Mouse (Mus musculus) kidney, adult 11 months (tissue): ENCODE results near the gene Hnrnpdl.

Experiments
- DNase-seq: peaks from one replicate; pipeline ENCODE4 v3.0.0; 2022

Gene Hnrnpdl

GRCm38 (mm10) chr5:100039602-100040142 lies at the start of gene Hnrnpdl, which contains the start of gene Enoph1:
Gene Hnrnpdl, minus strand, starts transcription at chr5:100039664.
Gene Enoph1, plus strand, starts transcription at chr5:100039985.
- peak; percentile 93 for DNase-seq

GRCm38 (mm10) chr5:100085097-100085496 lies 45.6 kb upstream of the Hnrnpdl start:
- DNase-seq, result no peak

GRCm38 (mm10) chr5:100083953-100084562 lies 44.6 kb upstream of the Hnrnpdl start:
- DNase-seq, result no peak

GRCm38 (mm10) chr5:100082006-100082405 lies 42.5 kb upstream of the Hnrnpdl start:
- DNase-seq, result no peak

GRCm38 (mm10) chr5:100079931-100080275 lies 40.4 kb upstream of the Hnrnpdl start:
- DNase-seq, result no peak

- DNase-seq, result no peak
These were observed 39.8 kb upstream of the Hnrnpdl start for GRCm38 (mm10) chr5:100079040-100079930.

GRCm38 (mm10) chr5:100074571-100074970 lies 35.1 kb upstream of the Hnrnpdl start:
- DNase-seq, result no peak

GRCm38 (mm10) chr5:100072557-100072956 lies 33.1 kb upstream of the Hnrnpdl start:
- DNase-seq, result no peak

- no peak for DNase-seq
These were observed 32.1 kb upstream of the Hnrnpdl start for GRCm38 (mm10) chr5:100071541-100071940.

- peak; percentile 45 for DNase-seq
These were observed 30.8 kb upstream of the Hnrnpdl start for GRCm38 (mm10) chr5:100070255-100070654.

- no peak for DNase-seq
These were observed 30.1 kb upstream of the Hnrnpdl start for GRCm38 (mm10) chr5:100069526-100069925.

GRCm38 (mm10) chr5:100067579-100067978 lies 28.1 kb upstream of the Hnrnpdl start:
- no peak for DNase-seq

GRCm38 (mm10) chr5:100060876-100061275 lies 21.4 kb upstream of the Hnrnpdl start:
- no peak for DNase-seq

- DNase-seq, result no peak
These were observed 19.9 kb upstream of the Hnrnpdl start for GRCm38 (mm10) chr5:100059326-100059725.

- DNase-seq, result no peak
These were observed 19.3 kb upstream of the Hnrnpdl start for GRCm38 (mm10) chr5:100058729-100059128.

- DNase-seq, result no peak
These were observed 18.2 kb upstream of the Hnrnpdl start for GRCm38 (mm10) chr5:100057461-100058209.

- DNase-seq, result no peak
These were observed 16.5 kb upstream of the Hnrnpdl start for GRCm38 (mm10) chr5:100055866-100056369.

- no peak for DNase-seq
These were observed 15.5 kb upstream of the Hnrnpdl start for GRCm38 (mm10) chr5:100054807-100055547.

- DNase-seq, result no peak
These were observed 13.3 kb upstream of the Hnrnpdl start for GRCm38 (mm10) chr5:100052728-100053127.

- DNase-seq, result no peak
These were observed 10.4 kb upstream of the Hnrnpdl start for GRCm38 (mm10) chr5:100049904-100050303.

- DNase-seq, result no peak
These were observed 8.4 kb upstream of the Hnrnpdl start for GRCm38 (mm10) chr5:100047871-100048270.

- no peak for DNase-seq
These were observed 7.7 kb upstream of the Hnrnpdl start for GRCm38 (mm10) chr5:100047143-100047640.
